Mouse (Mus musculus) stomach, postnatal 0 days (tissue): ENCODE measurements around the gene Ptch1. TPM values are rescaled to one million over a fixed set of nuclear protein-coding genes. Genes with fewer than 3 reads are reported as not detected.

Source experiments
- ATAC-seq: fragments of 200-750 bp; cut with Nextera tagmentation; 2 replicates; pipeline ENCODE4 v1.8.0; 2017; ENCODE audit not compliant: low FRiP score, low TSS enrichment
- DNase-seq: peaks from one replicate; pipeline ENCODE4 v3.0.0-alpha.2; 2016; ENCODE audit warnings: low spot score
- H3K27ac ChIP-seq: fragments of 300-500 bp; sonication (generic); replicated peaks from 2 replicates; pipeline ENCODE4 v1.5.1; 2014; ENCODE audit warnings: mild to moderate bottlenecking, control low read depth
- H3K27me3 ChIP-seq: fragments of 300-500 bp; sonication (generic); 2 replicates; pipeline ENCODE4 v1.6.1; 2014; ENCODE audit warnings: low read length; ENCODE audit not compliant: control insufficient read depth, insufficient read depth
- H3K36me3 ChIP-seq: fragments of 300-500 bp; sonication (generic); 2 replicates; pipeline ENCODE4 v1.6.1; 2014; ENCODE audit warnings: low read length, mixed read lengths; ENCODE audit not compliant: control insufficient read depth, insufficient read depth
- H3K4me1 ChIP-seq: fragments of 300-500 bp; sonication (generic); replicated peaks from 2 replicates; pipeline ENCODE4 v1.6.1; 2014; ENCODE audit warnings: antibody characterized with exemption; ENCODE audit not compliant: control insufficient read depth, insufficient read depth
- H3K4me2 ChIP-seq: fragments of 300-500 bp; sonication (generic); replicated peaks from 2 replicates; pipeline ENCODE4 v1.6.1; 2014; ENCODE audit warnings: low read depth, mild to moderate bottlenecking, control low read depth, moderate library complexity
- H3K4me3 ChIP-seq: fragments of 300-500 bp; sonication (generic); 2 replicates; pipeline ENCODE4 v1.5.1; 2014; ENCODE audit warnings: low read depth, low read length, control low read depth
- H3K9ac ChIP-seq: fragments of 300-500 bp; sonication (generic); 2 replicates; pipeline ENCODE4 v1.6.1; 2014; ENCODE audit warnings: mild to moderate bottlenecking, low read length, control low read depth, mixed read lengths
- H3K9me3 ChIP-seq: fragments of 300-500 bp; sonication (generic); 2 replicates; pipeline ENCODE4 v1.6.1; 2016; ENCODE audit warnings: low read length; ENCODE audit not compliant: control insufficient read depth
- CTCF ChIP-seq: IDR thresholded peaks from 2 replicates; pipeline ENCODE4 v1.5.1; 2016; ENCODE audit warnings: antibody characterized with exemption, low read depth, mild to moderate bottlenecking, moderate library complexity
- EP300 ChIP-seq: optimal IDR thresholded peaks from 2 replicates; pipeline ENCODE3; 2016; ENCODE audit warnings: antibody characterized with exemption
- WGBS: fragments of 180-500 bp; shearing (Covaris S2); extraction: QIAGEN DNeasy Blood & Tissue Kit; methylation state at CpG from one replicate; pipeline ENCODE4 v1.1.7; 2014; 5-methylcytosine and 5-hydroxymethylcytosine counted together
- polyA plus RNA-seq: library from polyadenylated mRNA; unstranded; fragments of >200 nt; fragmentation: Nextera tagmentation; extraction: Ambion mirVana; gene quantifications from 2 replicates; pipeline ENCODE4 v1.2.1, GENCODE M21; 2015

The Ptch1 gene
- polyA plus RNA-seq, 1 experiment from 2014 or later = 8.5 TPM

- Histone ChIP-seq H3K27me3 (no peaks in the 10 kb centered on the region), H3K9me3 (no peaks in the 10 kb centered on the region), H3K27ac (peak overlapping the region; percentile 98), H3K4me2 (peak overlapping the region; percentile 97), H3K4me3 (peak overlapping the region; percentile 93), H3K36me3 (no peaks in the 10 kb centered on the region), H3K4me1 (peaks cover 3% of the 10 kb centered on the region; the same call in 1 of the 2 replicates), H3K9ac (peak overlapping the region; percentile 93)
- ATAC-seq = no peak
- whole genome bisulfite sequencing = 1% methylated on average over 7 of the region's 7 CpGs
- no peak for TF ChIP-seq CTCF
- TF ChIP-seq EP300 = no peak
- no peak for DNase-seq
Measured at GRCm38 (mm10) chr13:63562141-63562971, 11.0 kb downstream of the Ptch1 start.

GRCm38 (mm10) chr13:63558297-63558890 lies 15.0 kb downstream of the Ptch1 start:
- H3K9ac ChIP-seq = peak overlapping the region; percentile 28; the same call in 1 of the 2 replicates
- DNase-seq (no peak), ATAC-seq (peak; percentile 19; the same call in 1 of the 2 replicates)
- no peak for TF ChIP-seq EP300
- TF ChIP-seq CTCF = peak; percentile 25; the same call in 1 of the 2 replicates
- no peaks in the 10 kb centered on the region for H3K27me3 ChIP-seq
- peak overlapping the region; percentile 6; the same call in 1 of the 2 replicates for H3K4me3 ChIP-seq
- H3K9me3 ChIP-seq = no peaks in the 10 kb centered on the region
- H3K4me2 ChIP-seq = peak overlapping the region; percentile 97
- peaks cover 13% of the 10 kb centered on the region; the same call in 1 of the 2 replicates for H3K4me1 ChIP-seq
- 26% methylated on average over 8 of the region's 8 CpGs for WGBS
- H3K27ac ChIP-seq = peak overlapping the region; percentile 42; the same call in 1 of the 2 replicates
- H3K36me3 ChIP-seq = no peaks in the 10 kb centered on the region

- H3K27ac ChIP-seq = peak overlapping the region; percentile 67
- no peaks in the 10 kb centered on the region for H3K9me3 ChIP-seq
- H3K27me3 ChIP-seq = no peaks in the 10 kb centered on the region
- TF ChIP-seq EP300 = no peak
- TF ChIP-seq CTCF = no peak
- H3K4me3 ChIP-seq = 0 out of 2 replicates have a peak overlapping the region, but pooled peaks have one; percentile 10
- no peak overlapping the region for H3K9ac ChIP-seq
- H3K4me2 ChIP-seq = peak overlapping the region; percentile 97
- ATAC-seq (peak; percentile 68; the same call in 1 of the 2 replicates), DNase-seq (no peak)
- no peaks in the 10 kb centered on the region for H3K36me3 ChIP-seq
- peaks cover 13% of the 10 kb centered on the region; the same call in 1 of the 2 replicates for H3K4me1 ChIP-seq
- WGBS = 8% methylated on average over 1 of the region's 1 CpGs
Measured at GRCm38 (mm10) chr13:63556431-63556830, 17.0 kb downstream of the Ptch1 start.

GRCm38 (mm10) chr13:63555885-63556284 lies 17.5 kb downstream of the Ptch1 start:
- H3K27ac ChIP-seq = peak overlapping the region; percentile 67
- H3K27me3 ChIP-seq = no peaks in the 10 kb centered on the region
- peaks cover 13% of the 10 kb centered on the region; the same call in 1 of the 2 replicates for H3K4me1 ChIP-seq
- ATAC-seq (no peak), DNase-seq (no peak)
- H3K4me2 ChIP-seq = peak overlapping the region; percentile 97
- H3K9ac ChIP-seq = no peak overlapping the region
- TF ChIP-seq CTCF = no peak
- no peak for TF ChIP-seq EP300
- H3K36me3 ChIP-seq = no peaks in the 10 kb centered on the region
- 0 out of 2 replicates have a peak overlapping the region, but pooled peaks have one; percentile 10 for H3K4me3 ChIP-seq
- H3K9me3 ChIP-seq = no peaks in the 10 kb centered on the region
- 19% methylated on average over 5 of the region's 5 CpGs for WGBS

GRCm38 (mm10) chr13:63554569-63554968 lies 18.8 kb downstream of the Ptch1 start:
- DNase-seq = no peak
- H3K9me3 ChIP-seq = no peaks in the 10 kb centered on the region
- no peaks in the 10 kb centered on the region for H3K27me3 ChIP-seq
- TF ChIP-seq CTCF (no peak), EP300 (no peak)
- peak overlapping the region; percentile 42 for H3K4me2 ChIP-seq
- H3K27ac ChIP-seq = peak overlapping the region; percentile 53
- H3K9ac ChIP-seq = 0 out of 2 replicates have a peak overlapping the region, but pooled peaks have one; percentile 23
- WGBS = 40% methylated on average over 11 of the region's 11 CpGs
- no peak for ATAC-seq
- peak overlapping the region; percentile 6; the same call in 1 of the 2 replicates for H3K4me3 ChIP-seq
- no peaks in the 10 kb centered on the region for H3K36me3 ChIP-seq
- H3K4me1 ChIP-seq = peaks cover 13% of the 10 kb centered on the region; the same call in 1 of the 2 replicates
